Mouse (Mus musculus) megakaryocyte, embryonic 14.5 days (primary cell): ENCODE measurements at regions not wholly inside any gene's neighbourhood (a gene's known extent, or its start where the extent isn't known, plus 50 kb on each side); places are given as distances from the start of the nearest gene placed in this dataset.

ENCODE experiments used
- FLI1 ChIP-seq: IDR thresholded peaks from 2 replicates; pipeline ENCODE4 v1.6.1; 2012; ENCODE audit warnings: low read length, inconsistent platforms, mixed read lengths
- GATA1 ChIP-seq: IDR thresholded peaks from 3 replicates; pipeline ENCODE4 v1.6.1; 2012; ENCODE audit warnings: mixed read lengths, low read length, inconsistent platforms, borderline replicate concordance

DNA sequence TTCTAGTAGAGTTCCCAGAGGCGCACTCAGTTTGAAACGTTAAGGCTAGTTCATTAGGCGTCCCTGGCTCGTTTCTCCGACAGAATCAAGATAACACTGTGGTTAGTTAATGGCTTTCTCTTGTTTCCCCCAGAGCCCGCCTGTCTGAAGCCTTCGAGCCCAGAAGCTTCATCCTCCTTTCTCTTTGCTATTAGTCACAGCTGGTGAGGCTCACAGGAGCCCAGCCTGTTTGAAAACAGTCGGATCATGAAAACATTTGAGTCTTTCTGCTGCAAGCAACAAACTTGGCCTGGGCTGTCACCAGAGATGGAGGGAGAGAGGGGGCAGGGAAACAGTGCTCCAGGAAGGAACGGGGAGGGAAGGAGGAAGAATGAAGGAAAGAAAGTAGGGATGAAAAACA is 711.0 kb downstream of the Nr2f2 start:
- TF ChIP-seq GATA1 = no peak
- TF ChIP-seq FLI1 = no peak
